Mouse (Mus musculus) kidney, adult 9 months (tissue): ENCODE measurements at regions not wholly inside any gene's neighbourhood (a gene's known extent, or its start where the extent isn't known, plus 50 kb on each side); places are given as distances from the start of the nearest gene placed in this dataset.
A peak's percentile ranks its signal among the peaks of the same experiment; 100 is the strongest.
"Not testable (repeated sequence)": the region's sequence is repeated elsewhere in the genome, so short reads cannot be mapped to it uniquely, and the experiment has no call there.

ENCODE experiments used
- DNase-seq: peaks from one replicate; pipeline ENCODE4 v3.0.0; 2022

GRCm38 (mm10) chr16:50010074-50010473, 209.7 kb downstream of the Cd47 start:
- DNase-seq = no peak

GRCm38 (mm10) chr16:50010532-50010971, 210.2 kb downstream of the Cd47 start:
- peak; percentile 66 for DNase-seq

GRCm38 (mm10) chr16:50023885-50024284, 223.6 kb downstream of the Cd47 start:
- DNase-seq = no peak

- DNase-seq = no peak
These were observed 226.0 kb downstream of the Cd47 start for GRCm38 (mm10) chr16:50026100-50026884.

GRCm38 (mm10) chr16:50027189-50027588, 226.9 kb downstream of the Cd47 start:
- DNase-seq = no peak

GRCm38 (mm10) chr16:50029711-50030110, 229.4 kb downstream of the Cd47 start:
- no peak for DNase-seq

GRCm38 (mm10) chr16:50030355-50030754, 230.0 kb downstream of the Cd47 start:
- not testable (repeated sequence) for DNase-seq

- DNase-seq = no peak
These were observed 230.6 kb downstream of the Cd47 start for GRCm38 (mm10) chr16:50030905-50031369.

- DNase-seq = no peak
These were observed 232.5 kb downstream of the Cd47 start for GRCm38 (mm10) chr16:50032798-50033197.

GRCm38 (mm10) chr16:50036296-50036734, 236.0 kb downstream of the Cd47 start:
- DNase-seq = no peak

GRCm38 (mm10) chr16:50044103-50044502, 243.8 kb downstream of the Cd47 start:
- DNase-seq = no peak

- peak; percentile 65 for DNase-seq
These were observed 245.5 kb downstream of the Cd47 start for GRCm38 (mm10) chr16:50045552-50046547.

GRCm38 (mm10) chr16:50063540-50063939, 263.2 kb downstream of the Cd47 start:
- no peak for DNase-seq

GRCm38 (mm10) chr16:50065336-50066082, 265.2 kb downstream of the Cd47 start:
- no peak for DNase-seq

GRCm38 (mm10) chr16:50069033-50069432, 268.7 kb downstream of the Cd47 start:
- DNase-seq = peak; percentile 10

GRCm38 (mm10) chr16:50070728-50071127, 270.4 kb downstream of the Cd47 start:
- no peak for DNase-seq

GRCm38 (mm10) chr16:50072853-50073360, 272.6 kb downstream of the Cd47 start:
- DNase-seq = no peak

GRCm38 (mm10) chr16:50073979-50074378, 273.6 kb downstream of the Cd47 start:
- DNase-seq = peak; percentile 18

GRCm38 (mm10) chr16:50075641-50076040, 275.3 kb downstream of the Cd47 start:
- no peak for DNase-seq

GRCm38 (mm10) chr16:50081511-50081910, 281.2 kb downstream of the Cd47 start:
- no peak for DNase-seq

- no peak for DNase-seq
These were observed 292.0 kb downstream of the Cd47 start for GRCm38 (mm10) chr16:50092318-50092717.

- DNase-seq = no peak
These were observed 292.4 kb downstream of the Cd47 start for GRCm38 (mm10) chr16:50092780-50093179.
